7 mouse cellular contexts compared by ENCODE assay signal in genomic region chr5:76658084-76658934, GRCm38 (mm10). TPM values are rescaled to one million over a fixed set of nuclear protein-coding genes. Genes with fewer than 3 reads are reported as not detected.
A peak's percentile ranks its signal among the peaks of the same experiment; 100 is the strongest.
DNase-seq lines count a peak whose midpoint lies in the region; ATAC-seq lines count a peak whose summit lies in the region.

No protein-coding gene starts in this region.

- under 1% methylated on average over 37 of the region's 38 CpGs for WGBS in forebrain, embryonic 13.5 days
- WGBS in intestine, embryonic 16.5 days = 2% methylated on average over 38 of the region's 38 CpGs

- peak overlapping the region; percentile 78 for H3K4me2 ChIP-seq in forebrain, embryonic 13.5 days
- H3K4me2 ChIP-seq in intestine, embryonic 16.5 days (ENCODE audit: low read depth, low read length) = peak overlapping the region; percentile 95

- peak overlapping the region; percentile 97 for H3K27ac ChIP-seq in forebrain, embryonic 13.5 days
- peak overlapping the region; percentile 73 for H3K27ac ChIP-seq in intestine, embryonic 16.5 days (ENCODE audit: low read length)

- H3K36me3 ChIP-seq in forebrain, embryonic 13.5 days (ENCODE audit: poor library complexity, severe bottlenecking) = no peaks in the 10 kb centered on the region
- H3K36me3 ChIP-seq in intestine, embryonic 16.5 days (ENCODE audit: control insufficient read depth, insufficient read depth, low read length) = no peaks in the 10 kb centered on the region

- H3K9me3 ChIP-seq in forebrain, embryonic 13.5 days (replicated peaks) = no peaks in the 10 kb centered on the region
- no peaks in the 10 kb centered on the region for H3K9me3 ChIP-seq in intestine, embryonic 16.5 days (ENCODE audit: control insufficient read depth, low read length)

- peak; percentile 77 for ATAC-seq in forebrain, embryonic 13.5 days
- ATAC-seq in intestine, embryonic 16.5 days = peak; percentile 85

- peak; percentile 6 for DNase-seq in urinary bladder, postnatal 25 days (ENCODE audit: low spot score)
- no peak for DNase-seq in urinary bladder, postnatal 4 days (ENCODE audit: low spot score in 2 of 2)
- peak; percentile 85 for DNase-seq in c-Kit-positive CD71-positive TER-119-positive erythroid progenitor cells, embryonic 14.5 days (ENCODE audit: low spot score)
- DNase-seq in lung, postnatal 10 days = peak; percentile 24
- DNase-seq in right cerebral cortex, postnatal 14 days = peak; percentile 40

- H3K4me3 ChIP-seq in forebrain, embryonic 13.5 days = peak overlapping the region; percentile 93
- H3K4me3 ChIP-seq in intestine, embryonic 16.5 days (ENCODE audit: low read length) = peak overlapping the region; percentile 83

- peak overlapping the region; percentile 100 for H3K9ac ChIP-seq in forebrain, embryonic 13.5 days
- peak overlapping the region; percentile 92 for H3K9ac ChIP-seq in intestine, embryonic 16.5 days (ENCODE audit: low read depth, low read length)

- H3K4me1 ChIP-seq in forebrain, embryonic 13.5 days = peaks cover 34% of the 10 kb centered on the region
- H3K4me1 ChIP-seq in intestine, embryonic 16.5 days (ENCODE audit: control insufficient read depth, insufficient read depth, low read length) = peaks cover 3% of the 10 kb centered on the region; the same call in 1 of the 2 replicates

- no peaks in the 10 kb centered on the region for H3K27me3 ChIP-seq in forebrain, embryonic 13.5 days
- no peaks in the 10 kb centered on the region for H3K27me3 ChIP-seq in intestine, embryonic 16.5 days (replicated peaks; ENCODE audit: control insufficient read depth, insufficient read depth, low read length)

RNA-seq across cellular contexts. Expression of gene C530008M17Rik, which starts 2.0 kb away (rescaled TPM):
- polyA plus RNA-seq in forebrain, embryonic 13.5 days (2015; fragmentation: Nextera tagmentation; extraction: Ambion mirVana) = 68.9 and 77.4 TPM in 2 replicates
- polyA plus RNA-seq in intestine, embryonic 16.5 days (2015; fragmentation: Nextera tagmentation; extraction: Ambion mirVana) = 10.6 and 11.1 TPM in 2 replicates

Comparison
In these comparisons a context has a peak if more than half of its experiments do, and no peak if none do; other contexts are left out.
1. DNase-seq: peak in urinary bladder, postnatal 25 days (single experiment), c-Kit-positive CD71-positive TER-119-positive erythroid progenitor cells, embryonic 14.5 days (single experiment), lung, postnatal 10 days (single experiment) and right cerebral cortex, postnatal 14 days (single experiment); none in urinary bladder, postnatal 4 days (0 of 2).